Mouse (Mus musculus): ENCODE measurements around the gene Timp2. TPM values are rescaled to one million over a fixed set of nuclear protein-coding genes. Genes with fewer than 3 reads are reported as not detected.

The Timp2 gene
- 115 and 116 TPM in 2 replicates for polyA plus RNA-seq (2015; fragmentation: Nextera tagmentation; extraction: Ambion mirVana)

- Histone ChIP-seq H3K4me2 (replicated peaks) (peak within 1 kb of the TSS; percentile 84), H3K4me3 (peak within 1 kb of the TSS; percentile 92), H3K27ac (peak within 1 kb of the TSS; percentile 95), H3K9ac (peak within 1 kb of the TSS; percentile 98), H3K27me3 (no peaks in the 10 kb centered on the region), H3K9me3 (no peaks in the 10 kb centered on the region), H3K36me3 (peaks cover 20% of the 10 kb centered on the region), H3K4me1 (peaks cover 48% of the 10 kb centered on the region)
- 35% methylated on average over 6 of the region's 6 CpGs for WGBS
- ATAC-seq (ENCODE audit: low FRiP score, low read depth), result no peak
Observed at GRCm38 (mm10) chr11:118355640-118356039, at the start of gene Timp2. Gene Timp2, minus strand, starts transcription at chr11:118355740.

- H3K4me2 ChIP-seq (replicated peaks), result no peak overlapping the region
- H3K9ac ChIP-seq, result no peak overlapping the region
- WGBS, result 91% methylated on average over 8 of the region's 8 CpGs
- peaks cover 20% of the 10 kb centered on the region for H3K4me1 ChIP-seq
- no peak overlapping the region for H3K27ac ChIP-seq
- no peaks in the 10 kb centered on the region for H3K27me3 ChIP-seq
- no peak overlapping the region for H3K4me3 ChIP-seq
- ATAC-seq (ENCODE audit: low FRiP score, low read depth), result no peak
- H3K9me3 ChIP-seq, result no peaks in the 10 kb centered on the region
- peaks cover 53% of the 10 kb centered on the region for H3K36me3 ChIP-seq
Observed at GRCm38 (mm10) chr11:118405311-118405710, 49.8 kb upstream of the Timp2 start.

GRCm38 (mm10) chr11:118403951-118404899 is 48.7 kb upstream of the Timp2 start:
- no peak overlapping the region for H3K4me3 ChIP-seq
- no peaks in the 10 kb centered on the region for H3K9me3 ChIP-seq
- H3K9ac ChIP-seq, result no peak overlapping the region
- no peak overlapping the region for H3K27ac ChIP-seq
- 77% methylated on average over 6 of the region's 6 CpGs for WGBS
- peaks cover 42% of the 10 kb centered on the region for H3K36me3 ChIP-seq
- peaks cover 30% of the 10 kb centered on the region for H3K4me1 ChIP-seq
- H3K4me2 ChIP-seq (replicated peaks), result no peak overlapping the region
- no peak for ATAC-seq (ENCODE audit: low FRiP score, low read depth)
- H3K27me3 ChIP-seq, result no peaks in the 10 kb centered on the region

- Histone ChIP-seq H3K9ac (no peak overlapping the region), H3K4me1 (peaks cover 30% of the 10 kb centered on the region), H3K4me3 (no peak overlapping the region), H3K27ac (no peak overlapping the region), H3K9me3 (no peaks in the 10 kb centered on the region), H3K4me2 (replicated peaks) (no peak overlapping the region), H3K36me3 (peaks cover 32% of the 10 kb centered on the region), H3K27me3 (no peaks in the 10 kb centered on the region)
- ATAC-seq (ENCODE audit: low FRiP score, low read depth), result no peak
- WGBS, result 86% methylated on average over 2 of the region's 2 CpGs
Observed at GRCm38 (mm10) chr11:118403183-118403582, 47.6 kb upstream of the Timp2 start.

GRCm38 (mm10) chr11:118401760-118402280 is 46.3 kb upstream of the Timp2 start, which contains the start of gene Lgals3bp:
Gene Lgals3bp, minus strand, starts transcription at chr11:118402092.
- Histone ChIP-seq H3K27me3 (no peaks in the 10 kb centered on the region), H3K4me3 (no peak within 1 kb of the TSS), H3K4me1 (peaks cover 30% of the 10 kb centered on the region), H3K36me3 (peaks cover 18% of the 10 kb centered on the region), H3K9me3 (no peaks in the 10 kb centered on the region), H3K9ac (peak within 1 kb of the TSS; percentile 50; the same call in 1 of the 2 replicates), H3K27ac (peak within 1 kb of the TSS; percentile 81), H3K4me2 (replicated peaks) (peak within 1 kb of the TSS; percentile 36)
- 34% methylated on average over 7 of the region's 7 CpGs for WGBS
- ATAC-seq (ENCODE audit: low FRiP score, low read depth), result peak; percentile 57; the same call in 1 of the 2 replicates

GRCm38 (mm10) chr11:118401195-118401594 is 45.7 kb upstream of the Timp2 start:
- no peak overlapping the region for H3K4me3 ChIP-seq
- H3K9me3 ChIP-seq, result peaks cover 1% of the 10 kb centered on the region; the same call in 1 of the 2 replicates
- peak overlapping the region; percentile 50; the same call in 1 of the 2 replicates for H3K9ac ChIP-seq
- peak overlapping the region; percentile 36 for H3K4me2 ChIP-seq (replicated peaks)
- ATAC-seq (ENCODE audit: low FRiP score, low read depth), result no peak
- H3K27ac ChIP-seq, result peak overlapping the region; percentile 81
- no peaks in the 10 kb centered on the region for H3K27me3 ChIP-seq
- peaks cover 17% of the 10 kb centered on the region for H3K36me3 ChIP-seq
- H3K4me1 ChIP-seq, result peaks cover 30% of the 10 kb centered on the region
- WGBS, result 57% methylated on average over 4 of the region's 4 CpGs

GRCm38 (mm10) chr11:118400566-118400936 is 45.0 kb upstream of the Timp2 start:
- H3K27ac ChIP-seq, result peak overlapping the region; percentile 81
- peaks cover 16% of the 10 kb centered on the region for H3K36me3 ChIP-seq
- H3K9me3 ChIP-seq, result peaks cover 8% of the 10 kb centered on the region; the same call in 1 of the 2 replicates
- 17% methylated on average over 6 of the region's 6 CpGs for WGBS
- peak; percentile 34; the same call in 1 of the 2 replicates for ATAC-seq (ENCODE audit: low FRiP score, low read depth)
- H3K27me3 ChIP-seq, result no peaks in the 10 kb centered on the region
- no peak overlapping the region for H3K4me3 ChIP-seq
- H3K4me2 ChIP-seq (replicated peaks), result peak overlapping the region; percentile 36
- peaks cover 30% of the 10 kb centered on the region for H3K4me1 ChIP-seq
- peak overlapping the region; percentile 50; the same call in 1 of the 2 replicates for H3K9ac ChIP-seq

- 65% methylated on average over 5 of the region's 5 CpGs for WGBS
- no peak for ATAC-seq (ENCODE audit: low FRiP score, low read depth)
- H3K9ac ChIP-seq, result peak overlapping the region; percentile 50; the same call in 1 of the 2 replicates
- H3K36me3 ChIP-seq, result peaks cover 11% of the 10 kb centered on the region
- peak overlapping the region; percentile 81; the same call in 1 of the 2 replicates for H3K27ac ChIP-seq
- peaks cover 32% of the 10 kb centered on the region for H3K4me1 ChIP-seq
- H3K4me3 ChIP-seq, result no peak overlapping the region
- peak overlapping the region; percentile 36 for H3K4me2 ChIP-seq (replicated peaks)
- no peaks in the 10 kb centered on the region for H3K27me3 ChIP-seq
- H3K9me3 ChIP-seq, result peaks cover 8% of the 10 kb centered on the region; the same call in 1 of the 2 replicates
Observed at GRCm38 (mm10) chr11:118399891-118400565, 44.5 kb upstream of the Timp2 start.

- no peak for ATAC-seq (ENCODE audit: low FRiP score, low read depth)
- H3K9me3 ChIP-seq, result peaks cover 8% of the 10 kb centered on the region; the same call in 1 of the 2 replicates
- no peak overlapping the region for H3K27ac ChIP-seq
- H3K4me2 ChIP-seq (replicated peaks), result no peak overlapping the region
- no peak overlapping the region for H3K4me3 ChIP-seq
- H3K4me1 ChIP-seq, result peaks cover 38% of the 10 kb centered on the region
- H3K27me3 ChIP-seq, result no peaks in the 10 kb centered on the region
- WGBS, result 93% methylated on average over 26 of the region's 26 CpGs
- H3K9ac ChIP-seq, result no peak overlapping the region
- peaks cover 9% of the 10 kb centered on the region for H3K36me3 ChIP-seq
Observed at GRCm38 (mm10) chr11:118397806-118398530, 42.4 kb upstream of the Timp2 start.

GRCm38 (mm10) chr11:118394538-118394937 is 39.0 kb upstream of the Timp2 start:
- ATAC-seq (ENCODE audit: low FRiP score, low read depth), result no peak
- H3K9ac ChIP-seq, result 0 out of 2 replicates have a peak overlapping the region, but pooled peaks have one; percentile 13
- WGBS, result 61% methylated on average over 6 of the region's 6 CpGs

GRCm38 (mm10) chr11:118393991-118394390 is 38.5 kb upstream of the Timp2 start:
- ATAC-seq (ENCODE audit: low FRiP score, low read depth), result no peak
- H3K9me3 ChIP-seq, result peaks cover 8% of the 10 kb centered on the region; the same call in 1 of the 2 replicates
- no peaks in the 10 kb centered on the region for H3K27me3 ChIP-seq
- 73% methylated on average over 5 of the region's 5 CpGs for WGBS
- H3K4me2 ChIP-seq (replicated peaks), result no peak overlapping the region
- H3K36me3 ChIP-seq, result peaks cover 9% of the 10 kb centered on the region
- no peak overlapping the region for H3K9ac ChIP-seq
- H3K27ac ChIP-seq, result no peak overlapping the region
- peaks cover 8% of the 10 kb centered on the region; the same call in 1 of the 2 replicates for H3K4me1 ChIP-seq
- no peak overlapping the region for H3K4me3 ChIP-seq

More at GRCm38 (mm10) chr11:118394538-118394937, 39.0 kb upstream of the Timp2 start:
- no peak overlapping the region for H3K4me3 ChIP-seq
- H3K36me3 ChIP-seq, result peaks cover 9% of the 10 kb centered on the region
- no peaks in the 10 kb centered on the region for H3K27me3 ChIP-seq
- no peak overlapping the region for H3K27ac ChIP-seq
- H3K4me1 ChIP-seq, result peaks cover 10% of the 10 kb centered on the region
- H3K9me3 ChIP-seq, result peaks cover 8% of the 10 kb centered on the region; the same call in 1 of the 2 replicates
- H3K4me2 ChIP-seq (replicated peaks), result no peak overlapping the region

Measured in limb, embryonic 13.5 days (tissue).